Mouse (Mus musculus): ENCODE measurements around the gene Nat14.

- TF ChIP-seq ZC3H11A (IDR thresholded peaks at IDR 0.05; ENCODE audit: borderline replicate concordance, low read depth, low read length): no peak
- no peak for TF ChIP-seq MAFK (IDR thresholded peaks at IDR 0.05; ENCODE audit: insufficient read depth, low read depth, low read length)
- no peak for TF ChIP-seq CHD2 (IDR thresholded peaks at IDR 0.05; ENCODE audit: low read depth, low read length)
- no peak for TF ChIP-seq ZNF384 (IDR thresholded peaks at IDR 0.05; ENCODE audit: low read depth, low read length)
These were observed 4.3 kb upstream of the Nat14 start for GRCm38 (mm10) chr7:4917494-4917893.

All from ES-E14 (cell line).